Mouse (Mus musculus): ENCODE measurements around the gene Gm20479.

DNA sequence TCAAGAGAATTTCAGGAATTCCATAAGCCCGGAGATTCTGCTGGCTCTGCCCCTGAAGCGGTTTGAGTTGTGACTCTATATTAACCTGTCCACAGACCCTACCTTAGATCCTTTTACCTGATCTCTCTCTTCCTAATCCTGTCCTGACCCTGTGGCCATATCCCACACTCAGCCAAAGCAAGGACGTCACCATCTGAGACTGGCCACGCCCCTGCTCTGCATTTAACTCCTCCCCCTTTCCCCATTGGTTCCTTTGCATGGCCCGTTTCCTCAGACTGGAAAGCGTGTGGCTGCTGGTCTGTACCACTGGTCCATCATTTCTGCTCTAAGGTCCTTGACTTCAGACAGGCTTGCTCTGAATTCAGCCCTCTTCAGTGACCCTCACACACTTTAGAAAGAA lies 11.8 kb downstream of the Gm20479 start:
- TF ChIP-seq EP300 (IDR thresholded peaks at IDR 0.05; ENCODE audit: low read depth) (no peak), CTCF (IDR thresholded peaks at IDR 0.05; ENCODE audit: low read depth) (no peak)
